Mouse (Mus musculus) limb, embryonic 13.5 days (tissue): Measurements from ENCODE around the gene Arf5. TPM values are rescaled to one million over a fixed set of nuclear protein-coding genes. Genes with fewer than 3 reads are reported as not detected.

Experiments
- ATAC-seq: fragments of 200-750 bp; cut with Nextera tagmentation; 2 replicates; pipeline ENCODE4 v1.8.0; 2017; ENCODE audit warnings: low read depth, moderate number of reproducible peaks, moderate TSS enrichment; ENCODE audit not compliant: low FRiP score
- H3K27ac ChIP-seq: fragments of 300-500 bp; sonication (generic); 2 replicates; pipeline ENCODE4 v1.5.1; 2015; ENCODE audit warnings: inconsistent platforms, mild to moderate bottlenecking, moderate library complexity
- H3K27me3 ChIP-seq: fragments of 300-500 bp; sonication (generic); 2 replicates; pipeline ENCODE4 v1.6.1; 2015; ENCODE audit warnings: mild to moderate bottlenecking, inconsistent platforms
- H3K36me3 ChIP-seq: fragments of 300-500 bp; sonication (generic); 2 replicates; pipeline ENCODE4 v1.6.1; 2015; ENCODE audit warnings: inconsistent platforms, mild to moderate bottlenecking, moderate library complexity
- H3K4me1 ChIP-seq: fragments of 300-500 bp; sonication (generic); 2 replicates; pipeline ENCODE4 v1.6.1; 2015; ENCODE audit warnings: inconsistent platforms
- H3K4me2 ChIP-seq: fragments of 300-500 bp; sonication (generic); replicated peaks from 2 replicates; pipeline ENCODE4 v1.6.1; 2015; ENCODE audit warnings: inconsistent platforms, mild to moderate bottlenecking, moderate library complexity
- H3K4me3 ChIP-seq: fragments of 300-500 bp; sonication (generic); 2 replicates; pipeline ENCODE4 v1.5.1; 2015; ENCODE audit warnings: moderate library complexity, mild to moderate bottlenecking, inconsistent platforms
- H3K9ac ChIP-seq: fragments of 300-500 bp; sonication (generic); 2 replicates; pipeline ENCODE4 v1.6.1; 2015; ENCODE audit warnings: mild to moderate bottlenecking, inconsistent platforms
- H3K9me3 ChIP-seq: fragments of 300-500 bp; sonication (generic); 2 replicates; pipeline ENCODE4 v1.6.1; 2016; ENCODE audit warnings: inconsistent platforms
- WGBS: fragments of 180-500 bp; shearing (Covaris S2); methylation state at CpG from one replicate; pipeline ENCODE4 v1.1.7; 2015; 5-methylcytosine and 5-hydroxymethylcytosine counted together
- polyA plus RNA-seq: library from polyadenylated mRNA; unstranded; fragments of >200 nt; fragmentation: Nextera tagmentation; extraction: Ambion mirVana; gene quantifications from 2 replicates; pipeline ENCODE4 v1.2.1, GENCODE M21; 2015

Arf5 gene
- 384 and 392 TPM in 2 replicates for polyA plus RNA-seq

DNA sequence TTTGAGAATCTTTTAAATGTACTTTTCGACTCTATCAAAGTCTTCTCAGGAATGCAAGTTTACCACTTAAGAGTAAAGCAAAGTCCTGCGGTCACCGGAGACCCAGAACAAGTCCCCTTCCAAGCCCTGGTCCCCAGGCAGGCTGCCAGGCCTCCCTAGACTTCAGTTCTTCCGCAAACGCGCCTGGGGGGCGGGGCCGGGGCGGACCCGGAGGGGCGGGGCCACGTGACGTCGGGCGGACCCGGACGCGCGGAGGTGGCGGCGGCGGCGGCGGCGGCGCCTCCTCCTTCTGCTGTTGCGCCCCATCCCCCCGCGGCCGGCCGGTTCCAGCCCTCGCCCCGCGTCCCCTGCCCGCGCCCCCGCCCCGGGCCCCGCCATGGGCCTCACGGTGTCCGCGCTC lies at the start of gene Arf5:
Gene Arf5 (plus strand): TSS at position 248 of the 400 bp plus-strand sequence.
- peak; percentile 70 for ATAC-seq
- H3K4me3 ChIP-seq = peak within 1 kb of the TSS; percentile 94
- H3K27me3 ChIP-seq = no peaks in the 10 kb centered on the region
- H3K4me2 ChIP-seq = peak within 1 kb of the TSS; percentile 98
- peak within 1 kb of the TSS; percentile 95 for H3K9ac ChIP-seq
- peak within 1 kb of the TSS; percentile 84 for H3K27ac ChIP-seq
- peaks cover 36% of the 10 kb centered on the region for H3K36me3 ChIP-seq
- H3K4me1 ChIP-seq = peaks cover 40% of the 10 kb centered on the region
- WGBS = 2% methylated on average over 18 of the region's 42 CpGs
- H3K9me3 ChIP-seq = no peaks in the 10 kb centered on the region

DNA sequence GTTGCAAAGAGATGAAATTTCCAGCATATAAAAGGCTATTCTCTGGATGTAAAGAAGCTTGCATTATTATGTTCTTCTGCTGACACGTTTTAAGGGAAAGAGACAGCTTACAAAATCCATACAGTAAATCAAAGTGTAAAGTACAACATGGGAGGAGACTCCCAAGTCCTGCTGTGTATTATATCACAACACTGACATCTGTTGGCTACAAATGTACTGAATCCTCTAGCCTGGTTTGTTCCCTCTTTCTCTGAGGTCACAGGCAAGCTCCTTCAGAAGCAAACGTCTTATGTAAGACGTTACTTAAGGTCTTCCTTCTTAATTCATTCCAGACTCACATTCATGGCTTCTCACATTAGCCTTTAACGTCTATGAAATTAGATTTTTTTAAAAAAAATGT lies 41.4 kb upstream of the Arf5 start:
- H3K27ac ChIP-seq = no peak overlapping the region
- no peaks in the 10 kb centered on the region for H3K4me1 ChIP-seq
- no peak overlapping the region for H3K4me2 ChIP-seq
- H3K9me3 ChIP-seq = no peaks in the 10 kb centered on the region
- H3K4me3 ChIP-seq = no peak overlapping the region
- 30% methylated on average over 4 of the region's 4 CpGs for WGBS
- H3K27me3 ChIP-seq = no peaks in the 10 kb centered on the region
- H3K36me3 ChIP-seq = no peaks in the 10 kb centered on the region
- H3K9ac ChIP-seq = no peak overlapping the region
- no peak for ATAC-seq

DNA sequence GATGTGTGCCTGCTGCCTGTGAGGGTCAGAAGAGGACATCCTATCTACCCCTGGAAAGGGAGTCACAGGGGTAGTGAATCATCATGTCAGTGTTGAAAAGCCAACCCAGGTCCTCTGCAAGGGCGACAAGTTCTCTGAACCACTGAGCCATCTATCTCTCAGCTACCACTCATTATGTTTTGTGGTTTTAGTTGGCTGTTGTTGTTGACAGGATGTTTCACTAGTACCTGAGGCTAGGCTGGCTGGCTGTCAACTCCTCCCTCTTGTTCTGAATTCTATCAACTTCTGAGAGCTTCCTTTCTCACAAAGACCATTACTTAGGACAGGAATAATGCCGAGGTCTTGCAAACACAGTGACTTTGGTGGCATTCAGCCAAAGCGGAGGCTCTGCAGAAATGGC lies 38.2 kb upstream of the Arf5 start:
- no peak overlapping the region for H3K27ac ChIP-seq
- ATAC-seq = no peak
- no peak overlapping the region for H3K4me2 ChIP-seq
- no peaks in the 10 kb centered on the region for H3K36me3 ChIP-seq
- H3K4me1 ChIP-seq = no peaks in the 10 kb centered on the region
- H3K27me3 ChIP-seq = no peaks in the 10 kb centered on the region
- H3K9ac ChIP-seq = no peak overlapping the region
- WGBS = 87% methylated on average over 3 of the region's 3 CpGs
- no peaks in the 10 kb centered on the region for H3K9me3 ChIP-seq
- H3K4me3 ChIP-seq = no peak overlapping the region

DNA sequence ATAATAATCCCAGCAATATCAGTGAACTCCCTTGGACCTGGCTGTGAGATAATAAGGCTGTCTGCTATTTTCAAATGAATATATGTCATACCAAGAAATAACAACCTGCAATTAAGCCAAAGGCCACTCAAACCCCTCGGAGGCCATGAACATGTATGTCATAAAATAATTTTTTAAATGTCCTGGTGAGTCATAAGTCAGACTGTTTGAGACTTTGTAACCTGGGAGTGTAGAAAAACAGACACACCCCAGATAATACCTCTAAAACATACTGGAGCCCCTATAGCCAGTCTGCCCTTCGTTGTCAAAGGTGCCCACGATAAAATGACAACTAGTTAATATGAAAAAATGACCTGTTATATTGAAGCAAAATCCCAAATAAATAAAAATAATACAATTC lies 34.3 kb upstream of the Arf5 start:
- Histone ChIP-seq H3K4me1 (no peaks in the 10 kb centered on the region), H3K9me3 (no peaks in the 10 kb centered on the region), H3K9ac (no peak overlapping the region), H3K4me3 (no peak overlapping the region), H3K4me2 (no peak overlapping the region), H3K36me3 (no peaks in the 10 kb centered on the region), H3K27ac (no peak overlapping the region), H3K27me3 (0 out of 2 replicates have a peak, but pooled peaks cover 2% of the 10 kb centered on the region)
- ATAC-seq = no peak
- 85% methylated on average over 3 of the region's 3 CpGs for WGBS

DNA sequence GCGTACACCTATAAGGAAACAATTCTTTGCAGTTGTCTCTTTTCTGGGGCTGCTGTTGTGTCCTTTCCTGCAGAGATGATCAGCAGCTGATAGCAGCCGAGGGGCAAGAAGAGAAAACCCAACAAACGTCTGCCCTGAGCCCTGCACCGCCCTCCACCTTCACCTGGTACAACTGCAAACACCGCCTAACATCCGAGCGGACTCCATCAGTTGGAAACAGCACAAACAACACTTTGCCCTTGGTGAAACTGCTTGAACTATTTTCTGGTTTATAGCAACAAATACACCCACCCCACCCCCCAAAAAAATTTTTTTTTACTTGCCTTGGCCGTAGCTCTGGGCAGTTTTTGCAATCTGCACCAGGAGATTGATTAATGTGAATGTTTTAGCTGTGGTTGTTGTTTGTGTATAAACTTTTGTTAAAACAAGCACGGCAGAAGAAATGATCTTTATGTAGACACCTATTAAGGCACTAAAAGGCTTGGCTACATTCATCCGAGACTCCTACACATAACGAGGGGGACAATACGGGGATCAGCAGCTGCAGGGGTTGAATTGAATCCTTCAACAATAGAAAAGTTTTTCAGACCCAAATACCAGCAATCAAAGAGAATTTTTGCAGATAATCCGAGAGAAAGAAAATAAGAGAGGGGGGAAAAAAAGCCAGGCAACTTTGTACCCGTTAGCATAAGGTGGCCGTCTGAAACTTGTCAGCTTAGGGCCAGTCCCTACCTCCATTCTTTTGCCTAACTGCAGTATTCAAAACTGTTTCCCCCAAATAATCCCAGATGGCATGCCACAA lies 27.1 kb upstream of the Arf5 start:
- no peak for ATAC-seq
- no peaks in the 10 kb centered on the region for H3K36me3 ChIP-seq
- H3K4me1 ChIP-seq = 0 out of 2 replicates have a peak, but pooled peaks cover 6% of the 10 kb centered on the region
- peaks cover 34% of the 10 kb centered on the region for H3K27me3 ChIP-seq
- 34% methylated on average over 15 of the region's 15 CpGs for WGBS
- peak overlapping the region; percentile 85 for H3K4me2 ChIP-seq
- H3K9ac ChIP-seq = no peak overlapping the region
- H3K27ac ChIP-seq = no peak overlapping the region
- H3K9me3 ChIP-seq = peaks cover 5% of the 10 kb centered on the region; the same call in 1 of the 2 replicates
- peak overlapping the region; percentile 50 for H3K4me3 ChIP-seq

DNA sequence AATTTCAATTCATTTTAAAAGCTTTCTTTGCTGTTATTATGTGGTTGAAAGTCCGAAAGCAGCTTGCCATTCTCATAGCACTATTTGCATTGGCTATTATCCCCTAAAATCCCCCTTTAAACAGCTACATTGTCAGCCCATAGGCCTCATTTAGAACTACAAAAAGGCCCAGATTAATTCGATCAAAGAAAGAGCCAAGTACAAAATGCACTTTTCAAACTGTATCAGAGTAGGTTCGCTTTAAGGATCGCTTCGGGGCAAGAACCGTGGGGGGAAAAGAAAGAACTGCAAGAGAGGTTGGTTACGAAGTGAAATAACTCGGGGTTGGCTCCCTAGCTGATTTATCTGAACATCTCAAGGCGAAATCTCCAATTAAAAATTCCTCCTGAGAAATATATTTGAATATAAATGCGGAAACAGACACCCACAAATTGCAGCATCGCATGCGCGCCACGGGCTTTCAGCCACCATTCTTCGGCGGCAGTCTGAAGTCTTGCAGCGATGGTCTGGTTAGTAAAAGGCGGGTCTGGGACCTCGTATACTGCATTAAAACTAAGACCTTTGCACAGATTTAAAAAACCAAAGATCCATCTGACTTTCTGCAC lies 26.4 kb upstream of the Arf5 start:
- peak overlapping the region; percentile 85 for H3K4me2 ChIP-seq
- 0 out of 2 replicates have a peak, but pooled peaks cover 6% of the 10 kb centered on the region for H3K4me1 ChIP-seq
- H3K9me3 ChIP-seq = peaks cover 5% of the 10 kb centered on the region; the same call in 1 of the 2 replicates
- peaks cover 34% of the 10 kb centered on the region for H3K27me3 ChIP-seq
- no peak for ATAC-seq
- peak overlapping the region; percentile 64 for H3K9ac ChIP-seq
- peak overlapping the region; percentile 50 for H3K4me3 ChIP-seq
- H3K27ac ChIP-seq = no peak overlapping the region
- no peaks in the 10 kb centered on the region for H3K36me3 ChIP-seq
- WGBS = 1% methylated on average over 19 of the region's 19 CpGs

DNA sequence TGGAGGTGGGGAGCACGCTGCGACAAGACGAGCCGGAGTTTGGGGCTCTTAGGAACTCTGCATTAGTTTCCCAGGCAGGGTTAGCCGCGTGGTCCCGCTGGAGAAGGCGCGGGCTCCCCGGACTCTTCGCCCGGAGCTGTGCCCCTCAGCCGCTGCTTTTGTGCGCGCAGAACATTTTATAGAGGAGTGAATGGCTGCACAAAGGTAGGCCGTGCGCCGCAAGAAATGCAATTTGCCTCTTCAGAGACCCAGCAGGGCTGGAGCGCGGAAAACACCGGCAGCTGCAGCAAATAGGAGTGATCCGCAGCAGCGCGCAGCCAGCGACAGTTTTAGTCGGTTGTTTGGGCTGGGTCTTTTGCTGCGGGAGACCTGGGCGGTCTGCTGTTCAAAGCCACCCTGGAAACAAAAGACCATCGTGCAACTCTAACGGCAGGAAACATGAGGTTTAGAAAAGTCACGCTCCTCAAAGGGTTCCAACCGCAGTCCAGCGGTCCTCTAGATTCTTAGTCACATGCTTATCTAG lies 25.6 kb upstream of the Arf5 start, which contains the start of gene Zfp800:
Gene Zfp800 (minus strand): TSS at position 325 of the 523 bp plus-strand sequence.
- Histone ChIP-seq H3K27me3 (peaks cover 34% of the 10 kb centered on the region), H3K4me2 (peak within 1 kb of the TSS; percentile 85), H3K4me1 (0 out of 2 replicates have a peak, but pooled peaks cover 6% of the 10 kb centered on the region), H3K4me3 (peak within 1 kb of the TSS; percentile 50), H3K9ac (peak within 1 kb of the TSS; percentile 64), H3K27ac (no peak within 1 kb of the TSS), H3K9me3 (peaks cover 5% of the 10 kb centered on the region; the same call in 1 of the 2 replicates), H3K36me3 (no peaks in the 10 kb centered on the region)
- ATAC-seq = peak; percentile 69
- 2% methylated on average over 33 of the region's 33 CpGs for WGBS

DNA sequence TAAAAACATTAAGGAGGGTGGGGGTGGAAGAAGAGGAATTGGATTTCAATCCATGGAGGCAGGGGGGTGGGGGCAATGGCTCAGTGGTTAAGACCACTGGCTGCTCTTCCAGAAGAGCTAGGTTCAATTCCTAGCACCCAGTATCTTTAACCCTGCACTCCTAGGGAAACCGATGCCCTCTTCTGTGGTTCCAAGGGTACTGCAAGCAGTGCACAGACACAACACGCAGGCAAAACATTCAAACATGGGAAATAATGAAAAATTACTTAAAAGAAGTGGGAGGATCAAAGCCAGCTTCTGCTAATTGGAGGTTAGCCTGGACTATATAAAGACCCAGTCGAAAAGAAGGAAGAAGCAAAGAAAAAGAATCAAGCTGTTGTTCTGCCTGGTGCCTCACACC lies 24.6 kb upstream of the Arf5 start:
- Histone ChIP-seq H3K27ac (no peak overlapping the region), H3K36me3 (no peaks in the 10 kb centered on the region), H3K4me3 (no peak overlapping the region), H3K4me1 (0 out of 2 replicates have a peak, but pooled peaks cover 6% of the 10 kb centered on the region), H3K9ac (no peak overlapping the region), H3K4me2 (no peak overlapping the region), H3K9me3 (peaks cover 7% of the 10 kb centered on the region; the same call in 1 of the 2 replicates), H3K27me3 (peaks cover 34% of the 10 kb centered on the region)
- 87% methylated on average over 3 of the region's 3 CpGs for WGBS
- ATAC-seq = no peak

DNA sequence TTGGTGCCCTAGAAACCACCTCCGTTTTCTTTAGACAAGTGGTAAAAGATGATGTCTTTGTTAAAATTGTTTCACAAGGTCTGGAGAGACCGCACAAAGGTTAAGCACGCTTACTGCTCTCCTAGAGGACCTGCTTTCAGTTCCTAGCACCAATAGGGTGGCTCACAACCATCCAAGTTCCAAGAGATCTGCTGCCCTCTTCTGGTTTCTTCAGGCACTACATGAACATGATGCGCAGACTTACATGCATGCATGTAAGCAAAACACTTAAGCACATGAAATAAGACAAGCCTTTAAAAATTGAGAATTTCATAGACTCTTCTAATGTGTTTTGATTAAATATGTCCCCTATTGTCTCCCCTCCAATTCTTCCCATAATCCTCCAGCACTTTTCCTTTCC lies 23.6 kb upstream of the Arf5 start:
- WGBS = 92% methylated on average over 4 of the region's 4 CpGs
- Histone ChIP-seq H3K9ac (no peak overlapping the region), H3K4me1 (0 out of 2 replicates have a peak, but pooled peaks cover 6% of the 10 kb centered on the region), H3K27ac (no peak overlapping the region), H3K9me3 (peaks cover 11% of the 10 kb centered on the region; the same call in 1 of the 2 replicates), H3K4me3 (no peak overlapping the region), H3K36me3 (no peaks in the 10 kb centered on the region), H3K4me2 (no peak overlapping the region), H3K27me3 (peaks cover 31% of the 10 kb centered on the region)
- no peak for ATAC-seq

DNA sequence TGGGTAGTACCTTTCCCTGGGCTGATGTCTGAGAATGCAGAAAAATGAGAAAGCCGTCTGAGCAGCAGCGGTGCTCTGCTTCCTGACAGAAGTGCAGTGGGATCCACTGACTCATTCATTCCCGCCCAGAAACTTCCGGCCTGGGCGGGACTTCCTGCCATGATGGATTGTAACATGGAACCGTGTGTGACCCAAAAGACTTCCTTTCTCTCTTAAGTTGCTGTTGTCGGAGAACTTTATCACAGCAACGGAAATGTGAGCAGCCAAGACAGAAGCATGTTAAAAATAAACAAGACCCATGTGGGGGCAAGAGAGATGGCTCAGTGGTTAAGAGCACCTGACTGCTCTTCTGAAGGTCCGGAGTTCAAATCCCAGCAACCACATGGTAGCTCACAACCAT lies 13.3 kb upstream of the Arf5 start:
- 85% methylated on average over 9 of the region's 9 CpGs for WGBS
- Histone ChIP-seq H3K36me3 (peaks cover 3% of the 10 kb centered on the region), H3K4me3 (no peak overlapping the region), H3K9ac (no peak overlapping the region), H3K27ac (no peak overlapping the region), H3K9me3 (no peaks in the 10 kb centered on the region), H3K27me3 (no peaks in the 10 kb centered on the region), H3K4me2 (no peak overlapping the region), H3K4me1 (no peaks in the 10 kb centered on the region)
- ATAC-seq = no peak

DNA sequence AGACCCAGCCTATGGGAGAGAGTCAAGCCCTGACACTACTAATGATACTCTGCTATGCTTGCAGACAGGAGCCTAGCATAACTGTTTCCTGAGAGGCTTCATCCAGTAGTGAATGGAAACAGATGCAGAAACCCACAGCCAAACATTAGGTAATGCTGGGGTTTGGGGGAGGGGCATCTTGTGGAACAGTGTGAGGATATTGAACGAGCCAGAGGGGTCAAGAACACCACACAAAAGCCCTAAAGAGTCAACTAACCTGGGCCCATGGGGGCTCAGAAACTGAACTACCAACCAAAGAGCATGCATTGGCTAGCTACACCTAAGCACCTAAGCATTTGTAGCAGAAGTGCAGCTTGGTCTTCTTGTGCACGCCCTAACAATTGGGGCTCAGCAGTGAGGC lies 12.1 kb upstream of the Arf5 start:
- 63% methylated on average over 2 of the region's 2 CpGs for whole genome bisulfite sequencing
- Histone ChIP-seq H3K9ac (no peak overlapping the region), H3K4me3 (no peak overlapping the region), H3K4me2 (no peak overlapping the region), H3K4me1 (no peaks in the 10 kb centered on the region), H3K9me3 (no peaks in the 10 kb centered on the region), H3K36me3 (peaks cover 15% of the 10 kb centered on the region), H3K27ac (no peak overlapping the region), H3K27me3 (no peaks in the 10 kb centered on the region)
- no peak for ATAC-seq

DNA sequence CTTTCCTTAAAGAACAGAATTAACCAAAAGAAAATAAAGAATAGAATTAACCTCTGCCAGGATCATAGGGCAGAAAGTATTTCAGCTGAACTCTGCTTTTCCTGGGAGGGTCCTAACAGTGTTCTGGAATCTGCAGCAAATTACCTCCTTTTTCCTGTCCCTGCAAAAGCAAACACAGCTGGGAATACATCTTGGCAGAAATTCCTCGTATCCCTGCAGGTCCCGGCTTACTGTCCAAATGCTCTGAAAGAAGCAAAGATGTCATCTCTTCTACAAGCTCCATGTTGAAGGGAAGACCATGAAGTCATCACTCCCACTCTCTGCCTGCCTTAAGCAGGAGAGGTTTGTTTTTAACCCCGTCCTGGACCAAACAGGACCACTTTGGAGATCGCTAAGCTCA lies 6.4 kb upstream of the Arf5 start:
- peaks cover 19% of the 10 kb centered on the region for H3K4me1 ChIP-seq
- peaks cover 44% of the 10 kb centered on the region for H3K36me3 ChIP-seq
- no peak overlapping the region for H3K4me3 ChIP-seq
- H3K9me3 ChIP-seq = no peaks in the 10 kb centered on the region
- H3K4me2 ChIP-seq = no peak overlapping the region
- WGBS = 72% methylated on average over 4 of the region's 4 CpGs
- no peak for ATAC-seq
- no peak overlapping the region for H3K9ac ChIP-seq
- H3K27me3 ChIP-seq = no peaks in the 10 kb centered on the region
- H3K27ac ChIP-seq = no peak overlapping the region
